Mouse (Mus musculus): ENCODE measurements around the gene Relb.

DNA sequence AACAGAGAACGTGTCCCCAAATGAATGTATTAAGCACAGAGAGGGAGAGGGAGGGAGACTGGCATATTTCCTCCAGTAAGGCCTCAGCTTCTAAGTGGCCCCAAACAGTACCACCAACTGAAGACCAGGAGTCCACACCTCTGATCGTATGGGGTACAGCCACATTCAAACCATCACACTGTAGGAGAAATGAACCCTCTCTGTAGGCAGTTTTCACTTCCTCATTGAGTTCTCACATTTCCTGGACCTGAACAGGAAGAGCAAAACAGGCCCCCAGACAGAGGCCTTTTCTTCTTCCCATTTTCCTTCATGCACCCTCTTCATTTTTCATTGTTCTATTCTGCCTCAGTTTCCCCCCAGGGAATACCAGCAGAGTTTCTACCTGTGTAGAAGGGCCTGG lies 38.2 kb upstream of the Relb start:
- TF ChIP-seq POLR2A (IDR thresholded peaks at IDR 0.05; ENCODE audit: extremely low read depth, insufficient read depth, low read length) (no peak), CTCF (IDR thresholded peaks at IDR 0.05; ENCODE audit: extremely low read depth, insufficient read depth, low read length) (no peak)
